Mouse (Mus musculus) yolk sac, embryonic 10.5 days (tissue): ENCODE results near the gene Smg7.
"Not testable (repeated sequence)": the region's sequence is repeated elsewhere in the genome, so short reads cannot be mapped to it uniquely, and the experiment has no call there.

Experiments used
- DNase-seq: peaks from one replicate; pipeline ENCODE4 v3.0.0-alpha.2; 2017; ENCODE audit warnings: low spot score

Gene Smg7

DNA sequence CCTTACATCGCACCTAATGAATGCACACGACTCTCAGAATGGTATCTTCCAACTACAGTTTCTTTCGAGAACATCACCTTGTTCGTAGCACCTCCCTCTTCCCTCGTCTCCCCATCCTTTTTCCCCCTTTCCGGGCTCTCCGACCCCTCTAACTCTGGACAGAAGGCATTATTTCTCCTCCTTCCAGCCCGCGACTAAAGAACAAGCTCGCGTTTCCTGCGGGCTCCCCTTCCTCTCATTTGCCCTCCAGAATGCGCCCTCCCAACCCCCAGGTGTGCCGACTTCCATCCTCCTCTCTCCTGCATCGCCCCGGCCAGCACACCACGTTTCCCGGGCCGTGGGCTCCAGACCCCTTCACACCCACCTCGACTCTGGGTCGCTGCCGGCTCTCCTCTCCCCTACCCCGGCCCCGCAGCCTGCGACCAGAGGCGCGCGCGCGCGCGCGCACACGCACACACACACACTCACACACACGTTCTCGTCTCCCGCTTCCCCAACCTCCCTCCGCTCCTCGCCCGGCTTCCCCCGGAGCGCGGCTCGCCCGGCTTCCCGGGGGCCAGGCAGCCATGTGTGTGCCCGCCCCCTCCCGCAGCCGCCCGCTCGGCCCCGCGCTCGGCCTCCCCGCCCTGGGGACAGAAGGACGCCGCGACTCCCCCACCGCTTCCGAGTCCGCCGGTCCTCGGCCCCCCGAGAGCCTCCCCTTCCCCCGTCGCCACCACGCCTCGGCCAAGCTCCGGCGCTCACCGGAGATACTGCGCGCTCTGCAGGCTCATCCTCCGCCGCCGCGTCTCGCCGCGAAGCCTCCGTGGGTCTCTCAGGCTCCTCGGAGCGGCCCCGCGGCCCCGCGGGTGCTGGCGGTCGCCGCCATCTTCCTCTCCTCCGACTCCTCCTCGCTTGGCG lies at the start of gene Smg7:
Gene Smg7, minus strand, starts transcription at position 882 of the 900 bp plus-strand sequence.
- DNase-seq = no peak

DNA sequence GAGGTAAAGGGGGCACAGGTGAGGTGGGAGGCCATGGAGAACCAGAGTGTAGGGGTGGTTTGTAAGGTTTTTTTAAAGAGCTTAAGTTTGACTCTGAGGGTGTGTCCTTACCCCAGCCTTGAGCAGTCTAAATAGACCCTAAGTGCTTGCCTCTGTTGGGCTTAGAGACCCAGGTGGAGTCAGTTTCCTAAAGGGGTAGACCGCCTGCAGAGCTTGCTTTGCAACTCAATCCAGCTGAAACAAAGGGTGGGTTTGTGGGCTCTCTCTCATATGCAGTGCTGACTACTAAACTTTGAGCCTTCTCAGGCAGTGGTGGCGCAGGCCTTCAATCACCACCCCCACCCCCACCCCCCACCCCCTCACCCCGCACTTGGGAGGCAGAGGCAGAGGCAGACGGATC lies 40.5 kb upstream of the Smg7 start:
- no peak for DNase-seq

DNA sequence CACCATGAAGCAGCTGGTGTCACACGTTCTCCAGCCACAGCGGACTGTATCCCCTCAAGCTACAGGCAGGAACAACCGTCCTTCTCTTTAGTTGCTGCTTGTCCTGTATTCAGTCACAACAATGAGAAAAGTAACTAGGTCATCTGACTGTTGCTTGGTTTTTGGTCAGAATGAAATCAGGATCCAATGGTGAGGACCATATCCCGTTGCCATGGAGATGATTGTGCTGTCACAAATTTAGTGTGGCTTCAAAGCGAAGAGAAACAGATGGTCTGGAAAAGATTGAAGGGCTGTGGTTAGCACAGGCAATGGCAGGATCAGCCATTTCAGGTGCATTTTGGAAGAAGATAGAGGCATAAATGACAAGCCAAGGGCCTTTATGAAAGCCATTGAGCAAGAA lies 33.9 kb upstream of the Smg7 start:
- no peak for DNase-seq

DNA sequence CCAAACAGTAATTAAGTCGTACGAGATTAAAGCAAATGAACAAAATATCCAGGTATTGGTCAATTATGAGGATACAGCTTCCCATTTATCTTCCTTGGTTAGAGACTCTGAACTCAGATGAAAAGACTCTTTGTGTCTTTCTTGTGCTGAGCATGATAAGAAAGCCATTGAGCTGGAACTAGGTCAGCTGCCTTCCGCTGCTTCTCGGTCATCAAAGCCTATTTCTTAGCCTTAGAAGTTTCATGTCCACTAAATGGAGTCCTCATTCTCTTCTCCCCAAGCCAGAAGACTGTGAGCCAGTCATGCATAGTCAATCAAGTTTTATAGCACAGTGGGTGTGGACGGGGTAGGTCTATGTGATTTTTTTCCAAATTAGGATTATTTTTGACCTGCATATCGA lies 33.0 kb upstream of the Smg7 start:
- no peak for DNase-seq

DNA sequence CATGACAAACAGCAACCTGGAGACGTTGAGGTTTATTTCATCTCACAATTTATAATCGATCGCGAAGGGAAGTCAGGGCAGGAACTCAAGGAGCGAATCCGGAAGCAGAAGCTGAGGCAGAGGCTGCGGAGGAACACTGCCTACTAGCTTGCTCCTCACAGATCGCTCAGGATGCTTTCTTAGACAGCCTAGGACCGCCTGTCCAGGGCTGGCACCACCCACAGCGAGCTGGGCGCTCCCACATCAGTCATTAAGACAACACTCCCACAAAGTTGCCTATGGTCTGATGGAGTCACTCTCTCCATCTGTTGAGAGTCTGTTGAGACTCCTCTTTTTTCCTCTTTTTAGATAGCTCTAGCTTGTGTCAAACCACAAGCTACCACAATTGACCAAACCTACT lies 31.5 kb upstream of the Smg7 start:
- no peak for DNase-seq

DNA sequence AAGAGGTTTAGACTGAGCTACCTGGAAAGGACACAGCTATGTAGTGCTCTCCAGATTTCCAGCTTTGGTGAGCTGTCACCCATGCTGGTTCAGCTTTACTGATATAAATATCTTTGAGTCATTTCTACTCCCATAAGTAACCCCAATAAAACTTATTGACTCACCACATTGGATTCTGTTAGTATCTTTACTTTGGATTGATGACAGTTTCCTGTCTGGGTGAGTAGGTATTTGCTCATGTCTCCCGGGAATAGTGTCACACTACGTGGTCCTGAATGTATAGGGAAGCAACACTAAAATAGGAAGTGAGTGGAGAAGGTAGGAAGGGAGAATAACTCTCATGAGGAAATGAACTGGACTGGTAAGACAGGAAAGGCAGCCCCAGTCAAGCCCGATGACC lies 19.3 kb upstream of the Smg7 start:
- no peak for DNase-seq

DNA sequence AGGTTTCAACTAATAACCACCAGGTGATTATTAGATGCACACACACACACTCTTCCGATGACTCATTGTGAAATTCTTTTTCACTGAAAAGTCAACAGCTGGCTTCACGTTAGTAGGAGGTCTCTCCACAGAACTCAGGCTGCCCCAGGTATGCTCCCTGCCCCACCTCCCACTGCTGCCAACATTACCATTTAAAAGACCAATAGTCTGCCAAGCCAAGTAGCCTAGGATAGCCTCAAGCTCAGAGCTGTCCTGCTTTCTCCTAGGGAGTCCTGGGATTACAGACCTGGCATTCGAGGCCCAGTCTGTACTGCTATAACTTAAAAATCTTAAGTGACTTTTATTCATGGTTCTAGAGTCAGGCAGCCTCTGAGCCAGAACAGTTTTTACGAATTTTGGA lies 15.2 kb upstream of the Smg7 start:
- DNase-seq = no peak

DNA sequence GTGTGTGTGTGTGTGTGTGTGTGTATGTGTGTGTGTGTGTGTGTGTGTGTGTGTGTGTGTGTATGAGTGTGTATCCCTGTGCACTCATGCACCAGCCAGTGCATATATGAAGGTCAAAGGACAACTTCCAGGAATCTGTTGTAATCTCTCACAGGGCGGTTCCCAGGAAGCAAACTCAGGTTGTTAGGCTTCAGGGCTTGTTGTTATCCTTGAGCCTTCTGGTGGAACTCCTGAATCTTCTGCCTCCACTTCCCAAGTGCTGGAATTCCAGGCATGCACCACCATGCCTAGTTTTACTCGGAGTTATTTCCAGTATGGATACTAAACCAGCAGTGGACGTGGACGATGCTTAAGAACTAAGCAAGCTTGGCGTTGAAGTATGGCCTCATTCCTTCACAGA lies 14.5 kb upstream of the Smg7 start:
- DNase-seq = peak; percentile 46

DNA sequence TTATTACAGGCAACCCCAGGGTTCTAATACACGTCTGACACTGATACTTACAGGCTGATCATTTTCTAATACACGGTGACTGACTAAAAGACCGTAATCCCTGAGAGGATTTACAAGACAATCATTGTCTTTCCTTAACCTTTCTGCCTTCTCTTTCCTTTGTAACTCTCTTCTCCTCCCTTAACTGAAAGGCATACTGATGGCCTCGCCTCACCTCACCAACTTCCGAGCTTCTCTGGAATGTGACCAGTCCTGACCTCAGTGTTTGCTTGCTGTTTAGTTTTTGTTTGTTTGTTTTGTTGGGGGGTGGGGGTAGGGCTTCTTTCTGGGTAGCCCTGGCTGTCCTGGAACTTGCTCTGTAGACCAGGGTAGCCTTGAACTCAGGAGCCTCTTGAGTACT lies 13.3 kb upstream of the Smg7 start:
- DNase-seq = peak; percentile 56

DNA sequence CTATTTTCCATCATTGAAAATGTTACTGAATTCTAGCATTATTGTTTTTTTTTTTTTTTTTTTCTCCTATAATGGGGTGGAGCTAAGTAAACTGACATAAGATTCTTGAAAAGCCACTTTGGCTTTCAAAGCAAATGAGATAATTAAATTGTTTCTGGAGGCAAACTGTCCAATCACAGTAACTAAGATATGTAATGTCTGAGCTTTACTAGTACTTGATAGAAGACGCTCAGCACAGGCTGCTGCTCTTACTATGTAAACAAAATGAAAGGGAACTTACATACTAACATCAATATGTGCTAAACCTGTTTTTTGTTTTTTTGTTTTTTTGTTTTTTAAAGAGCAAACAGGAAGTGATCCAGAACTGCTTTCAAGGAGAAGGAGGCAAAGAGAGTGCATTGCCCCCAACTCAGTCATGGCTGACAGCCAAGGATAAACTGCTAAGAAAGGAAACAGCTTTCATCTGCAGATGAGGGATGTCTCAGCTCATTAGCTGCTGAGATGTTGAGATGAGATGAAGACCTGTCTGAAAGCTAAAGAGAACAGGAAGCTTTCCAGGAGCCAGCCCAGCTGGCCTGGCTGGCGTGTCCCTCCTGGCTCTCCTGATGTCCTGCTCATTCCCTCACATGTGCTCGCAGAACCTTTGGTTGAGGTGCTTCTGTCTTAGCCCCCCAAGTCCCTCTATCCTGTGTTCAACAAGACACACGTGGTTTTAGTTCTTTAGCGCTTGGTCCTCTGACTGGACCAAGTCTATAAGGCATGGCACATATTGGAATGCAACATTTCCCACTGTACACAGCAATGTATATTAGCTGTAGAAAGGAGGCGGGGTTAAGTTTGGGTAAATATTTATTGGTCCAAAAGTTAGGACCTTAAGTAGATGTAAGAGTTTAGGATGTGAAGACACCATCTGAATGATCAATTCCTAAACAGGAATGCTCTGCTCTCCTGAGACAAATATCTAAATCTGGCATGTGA lies 11.3 kb upstream of the Smg7 start:
- no peak for DNase-seq

DNA sequence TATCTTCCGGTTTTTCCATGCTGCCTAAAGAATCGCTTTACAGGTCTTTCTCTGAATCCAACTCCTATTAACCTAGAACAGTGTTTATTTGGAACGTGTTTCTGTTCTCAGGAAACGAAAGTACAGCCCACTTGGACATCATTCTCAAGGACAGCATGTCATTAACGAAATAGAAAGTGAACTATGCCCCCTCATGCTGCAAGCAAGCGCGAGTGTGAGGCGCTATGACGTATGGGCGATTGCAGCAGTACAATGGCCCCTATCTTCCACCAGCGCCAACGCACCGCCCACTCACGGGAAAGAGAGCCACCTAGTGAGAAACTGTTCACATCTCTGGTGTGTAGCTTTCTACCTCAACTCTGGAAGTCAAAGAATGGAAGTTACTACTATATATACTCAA lies 2.0 kb upstream of the Smg7 start:
- peak; percentile 81 for DNase-seq

DNA sequence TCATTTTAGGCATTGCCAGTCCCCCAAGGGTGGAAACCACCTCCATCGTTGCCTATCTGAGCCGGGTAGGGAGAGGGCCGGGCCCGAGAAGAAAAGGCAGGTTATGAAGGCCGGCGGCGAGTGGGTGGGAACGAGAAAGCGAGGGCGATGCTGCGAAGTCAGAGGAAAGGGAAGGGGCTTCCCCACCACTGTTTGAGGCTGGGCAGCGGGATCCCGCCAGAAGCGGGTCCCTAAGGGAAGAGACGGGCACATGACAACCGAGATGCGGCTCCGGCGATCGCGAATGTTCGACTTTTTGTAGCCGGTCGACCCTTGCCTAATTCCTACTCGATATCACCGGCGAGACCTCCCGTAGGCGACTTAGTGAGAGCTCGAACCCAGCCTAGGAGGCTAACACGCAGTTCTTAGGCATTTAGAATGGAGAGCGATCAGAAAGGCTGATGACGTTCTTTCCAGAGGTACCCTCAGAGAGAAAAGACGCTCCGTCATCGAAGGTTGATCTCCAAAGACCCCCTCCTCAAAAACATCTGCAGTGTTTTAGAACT lies 1.2 kb upstream of the Smg7 start:
- DNase-seq = no peak

DNA sequence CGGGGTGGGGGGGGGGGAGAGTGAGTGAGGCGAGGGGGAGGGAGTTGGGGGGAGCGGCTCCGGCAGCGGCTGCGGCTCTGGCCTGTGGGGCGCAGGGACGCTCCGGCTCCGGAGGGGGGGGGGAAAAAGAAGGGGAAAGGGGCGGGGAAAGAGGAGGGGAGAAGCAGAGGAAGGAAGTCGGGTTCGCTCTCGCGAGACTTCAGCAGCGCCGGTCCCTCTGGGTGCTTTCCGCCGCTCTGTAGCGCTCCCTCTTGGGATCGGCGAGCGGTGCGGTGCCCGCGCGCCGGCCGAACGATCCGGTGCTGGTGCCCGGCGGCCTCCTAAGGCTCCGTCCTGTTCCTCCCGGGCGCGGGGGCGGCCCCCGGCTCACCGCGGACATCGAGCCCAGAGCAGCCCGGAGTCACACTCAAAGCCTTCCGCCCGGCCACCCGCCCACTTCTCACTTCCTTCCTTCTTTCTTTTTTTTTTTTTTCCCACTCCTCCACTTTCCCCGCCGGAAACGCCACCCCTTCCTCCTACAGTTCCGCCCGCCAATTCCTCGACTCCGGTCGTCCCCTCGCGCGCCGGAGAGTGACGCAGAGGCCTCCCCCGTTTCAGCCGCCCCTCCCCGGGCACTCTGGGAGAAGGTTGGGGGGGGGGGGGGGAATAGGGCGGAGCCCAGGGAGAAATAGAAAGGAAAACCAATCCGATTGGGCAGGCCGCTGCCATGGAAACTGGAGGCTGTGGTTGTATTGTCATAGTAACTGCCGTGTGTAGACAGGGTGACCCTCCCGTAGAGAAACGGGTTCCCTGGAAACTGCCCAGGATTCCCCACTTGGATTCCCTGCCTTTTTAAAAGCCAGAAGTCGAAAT lies 445 bp upstream of the Smg7 start:
- peak; percentile 98 for DNase-seq

DNA sequence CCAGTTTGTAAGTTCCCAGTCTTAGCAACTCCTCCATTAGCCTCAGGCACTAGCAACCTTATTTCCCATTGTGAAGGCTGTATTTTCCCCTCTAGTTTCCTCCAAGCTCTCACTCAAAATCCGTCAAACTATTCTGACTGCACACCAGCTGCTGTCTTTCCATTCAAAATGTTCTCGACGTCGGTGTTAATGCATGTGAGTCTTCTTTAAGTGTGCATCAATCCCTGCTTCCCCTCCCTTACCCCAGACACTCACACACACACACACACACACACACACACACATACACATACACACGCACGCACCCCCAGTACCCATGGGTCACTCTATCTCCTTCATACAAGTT lies 1.1 kb downstream of the Smg7 start:
- DNase-seq = no peak

DNA sequence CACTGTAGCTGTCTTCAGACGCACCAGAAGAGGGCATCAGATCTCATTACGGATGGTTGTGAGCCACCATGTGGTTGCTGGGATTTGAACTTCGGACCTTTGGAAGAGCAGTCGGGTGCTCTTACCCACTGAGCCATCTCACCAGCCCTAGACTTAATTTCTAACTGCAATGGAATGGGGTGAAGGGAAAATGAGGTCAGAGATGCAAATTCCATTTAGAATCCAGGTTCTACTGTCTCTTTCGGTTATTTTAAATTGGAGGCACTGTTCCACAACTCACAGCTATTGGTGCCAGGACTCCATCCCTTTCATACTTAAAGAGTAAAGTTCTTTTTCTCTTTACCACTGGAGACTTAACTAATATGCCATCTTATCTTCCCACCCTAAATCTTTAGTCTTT lies 14.4 kb downstream of the Smg7 start:
- DNase-seq = not testable (repeated sequence)

DNA sequence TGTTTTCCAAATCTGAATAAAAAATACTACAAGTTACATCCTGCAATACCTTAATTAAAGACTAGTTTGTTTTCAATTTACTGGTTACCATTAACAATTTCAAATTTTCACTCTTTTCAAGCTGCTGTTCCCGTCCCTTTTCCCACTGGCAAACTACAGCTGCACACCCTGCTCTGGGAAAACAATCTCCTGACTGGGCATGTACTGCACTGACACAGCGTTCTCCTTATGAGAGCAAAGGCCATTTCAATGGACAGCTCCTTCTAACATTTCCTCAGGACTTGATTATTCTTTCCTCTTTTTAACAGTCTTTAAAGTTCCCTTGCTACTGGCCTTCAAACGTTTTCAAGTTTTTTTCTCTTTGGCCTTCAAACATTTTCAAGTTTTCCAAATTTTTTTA lies 31.4 kb downstream of the Smg7 start:
- peak; percentile 7 for DNase-seq

DNA sequence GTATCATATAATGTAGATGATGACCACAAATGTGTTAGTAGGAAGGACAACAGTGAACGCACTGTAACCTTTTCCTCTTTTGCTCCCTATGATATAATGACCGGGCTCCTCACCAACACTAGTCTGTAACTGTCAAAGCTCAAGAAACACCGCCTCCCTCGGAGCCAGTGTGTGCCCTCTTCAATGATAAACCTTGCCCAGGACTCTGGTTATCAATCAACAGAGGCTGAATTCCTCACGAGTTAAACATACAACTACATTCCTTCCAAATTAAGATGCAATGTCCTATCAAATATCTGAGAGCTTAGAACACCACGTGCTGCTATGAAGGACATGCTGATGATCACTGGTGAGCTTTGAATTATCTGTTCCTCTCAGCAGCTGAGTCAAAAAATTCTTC lies 32.5 kb downstream of the Smg7 start:
- DNase-seq = no peak

DNA sequence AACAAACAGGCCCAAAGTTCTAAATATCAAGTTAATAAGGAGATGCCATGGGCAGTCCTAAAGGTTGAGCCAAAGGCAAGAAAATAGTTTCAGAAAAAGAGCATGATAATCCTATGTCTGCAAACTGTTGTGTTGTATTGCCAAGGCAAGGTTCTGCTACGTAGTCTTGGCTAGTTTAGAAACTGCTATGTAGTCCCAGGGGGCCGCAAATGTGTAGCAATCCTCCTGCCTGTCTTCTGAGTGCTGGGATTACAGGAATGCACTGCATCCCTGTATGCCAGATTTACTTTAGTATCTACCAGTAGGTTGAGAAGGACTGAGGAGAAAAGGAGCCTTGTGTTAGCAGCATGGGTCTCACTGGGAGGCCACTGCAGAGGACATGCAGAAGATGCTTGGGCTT lies 55.6 kb downstream of the Smg7 start:
- DNase-seq = no peak

DNA sequence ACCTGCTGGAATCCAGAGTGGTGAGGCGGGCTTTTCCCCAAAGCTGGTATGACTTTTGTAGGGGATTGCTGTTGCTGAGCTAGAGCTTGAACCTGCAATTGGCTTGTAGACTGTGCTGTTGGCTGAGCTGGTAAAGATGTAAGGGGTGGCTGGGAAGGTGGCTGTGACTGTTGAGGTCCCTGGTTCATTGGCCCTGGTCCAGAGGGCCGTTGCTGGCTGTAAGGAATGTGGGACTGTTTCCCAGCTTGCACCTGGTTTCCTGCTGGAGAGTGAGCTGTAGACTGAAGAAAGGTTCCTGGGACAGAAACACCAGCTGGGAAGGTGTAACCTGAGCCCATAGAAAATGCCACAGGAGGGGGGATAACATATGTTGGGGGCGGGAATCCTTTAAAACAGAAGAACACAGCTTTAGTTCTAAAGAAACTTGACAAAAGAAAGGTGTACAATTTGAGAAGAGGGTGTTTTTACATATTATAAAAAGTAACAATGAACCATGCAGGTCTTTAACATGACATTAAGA lies 57.2 kb downstream of the Smg7 start:
- no peak for DNase-seq

DNA sequence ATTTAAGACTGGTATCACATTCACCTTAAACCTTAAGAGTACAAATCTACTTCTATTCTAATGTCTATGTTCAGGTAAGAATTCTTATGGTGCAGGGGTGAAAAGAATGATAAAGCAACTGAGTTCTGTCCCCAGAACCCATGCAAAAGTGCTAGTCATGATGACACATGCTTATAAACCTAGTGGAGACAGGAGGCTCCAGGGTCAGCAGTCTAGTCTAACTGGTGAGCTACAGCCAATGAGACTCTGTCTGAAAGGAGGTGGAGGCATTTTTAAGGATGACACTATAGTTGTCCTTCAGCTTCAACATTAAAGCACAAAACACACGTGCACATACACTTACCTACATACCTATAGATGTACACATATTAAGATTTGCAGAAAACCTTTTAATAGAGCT lies 57.8 kb downstream of the Smg7 start:
- DNase-seq = no peak

DNA sequence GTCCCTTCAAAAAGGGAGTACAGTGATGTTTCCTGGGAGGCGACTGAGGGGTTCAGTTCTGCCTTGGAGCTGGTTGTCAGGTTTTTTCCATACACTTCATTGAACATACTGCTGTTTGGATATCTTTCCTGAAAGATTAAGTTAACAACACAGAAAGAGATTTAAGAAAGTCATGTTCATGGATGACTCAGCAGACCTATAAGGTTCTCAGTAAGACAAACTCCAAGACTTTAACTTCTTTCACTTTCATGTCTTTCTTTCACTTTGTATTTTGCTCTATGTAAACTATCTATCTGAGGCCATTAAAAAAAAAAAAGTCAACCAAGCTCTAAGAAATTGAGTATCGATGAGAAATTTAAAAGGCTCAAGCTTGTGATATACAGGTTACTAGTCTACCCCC lies 61.4 kb downstream of the Smg7 start:
- DNase-seq = no peak

DNA sequence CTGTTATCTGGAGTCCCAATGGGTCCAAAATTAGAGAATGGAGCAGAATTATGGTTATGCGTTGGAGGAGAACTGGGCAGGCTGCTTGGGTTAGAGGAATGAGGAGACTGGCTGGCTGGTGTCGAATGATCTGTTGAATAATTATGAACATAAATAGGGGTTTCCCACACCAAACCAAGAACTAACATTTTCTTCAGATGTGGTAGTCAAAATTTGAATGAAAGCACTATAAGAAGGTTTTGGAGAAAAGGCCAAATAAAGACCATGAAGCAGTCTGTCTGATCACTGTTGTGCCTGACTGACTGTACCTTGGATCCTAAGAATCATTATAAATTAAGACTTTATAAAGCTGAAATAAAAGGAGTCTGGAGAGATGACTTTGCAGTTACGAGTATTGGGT lies 62.1 kb downstream of the Smg7 start:
- no peak for DNase-seq
